Mouse (Mus musculus) bone marrow macrophage, adult 2 months (primary cell): ENCODE results near the gene Exoc7. TPM values are rescaled to one million over a fixed set of nuclear protein-coding genes. Genes with fewer than 3 reads are reported as not detected.

Experiments used
- H3K27ac ChIP-seq: 2 replicates; pipeline ENCODE4 v1.5.1; 2012; ENCODE audit warnings: low read depth, low read length; ENCODE audit not compliant: insufficient read depth
- H3K4me1 ChIP-seq: 2 replicates; pipeline ENCODE4 v1.6.1; 2012; ENCODE audit warnings: low read length; ENCODE audit not compliant: control insufficient read depth, insufficient read depth
- H3K4me3 ChIP-seq: 2 replicates; pipeline ENCODE4 v1.5.1; 2012; ENCODE audit warnings: mild to moderate bottlenecking, low read length, moderate library complexity; ENCODE audit not compliant: insufficient read depth
- CTCF ChIP-seq: IDR thresholded peaks from 2 replicates; pipeline ENCODE4 v1.5.1; 2012; ENCODE audit warnings: low read depth, mild to moderate bottlenecking, low read length, moderate library complexity
- POLR2A ChIP-seq: IDR thresholded peaks from 2 replicates; pipeline ENCODE4 v1.6.1; 2012; ENCODE audit warnings: mild to moderate bottlenecking, low read depth, low read length, borderline replicate concordance
- polyA plus RNA-seq: library from polyadenylated mRNA; stranded (reverse); fragments of >200 nt; gene quantifications from 2 replicates; pipeline ENCODE4 v1.2.4, GENCODE M21; 2012; ENCODE audit not compliant: missing spikeins, insufficient read depth, insufficient read length

Exoc7 gene
- polyA plus RNA-seq, 1 experiment, result 88.2 TPM

- TF ChIP-seq CTCF (no peak), POLR2A (no peak)
- Histone ChIP-seq H3K27ac (no peak overlapping the region), H3K4me3 (no peak overlapping the region), H3K4me1 (no peaks in the 10 kb centered on the region)
Observed at GRCm38 (mm10) chr11:116296191-116296734, 10.8 kb downstream of the Exoc7 start.

DNA sequence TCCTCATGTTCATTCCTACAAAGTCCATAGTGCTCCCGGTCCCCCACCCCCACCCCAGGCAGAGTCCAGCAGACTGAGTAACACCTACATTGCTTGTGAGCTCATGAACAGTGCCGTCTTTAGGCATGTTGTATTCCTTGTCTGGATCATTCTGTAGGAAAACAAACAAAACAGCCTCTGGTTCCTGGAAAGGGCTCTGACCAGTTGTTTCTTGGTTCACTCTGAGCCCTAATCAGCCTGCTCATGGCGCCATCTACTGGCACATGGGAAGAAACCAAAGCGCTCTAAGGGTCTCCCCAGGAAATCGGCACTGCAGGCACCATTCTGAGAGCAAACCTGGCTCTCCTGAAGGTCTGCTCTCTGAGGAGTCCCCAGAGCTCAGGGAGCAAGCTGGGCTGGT, 12.7 kb downstream of the Exoc7 start:
- no peak overlapping the region for H3K27ac ChIP-seq
- no peaks in the 10 kb centered on the region for H3K4me1 ChIP-seq
- H3K4me3 ChIP-seq, result no peak overlapping the region
- peak; percentile 67 for TF ChIP-seq CTCF
- no peak for TF ChIP-seq POLR2A

DNA sequence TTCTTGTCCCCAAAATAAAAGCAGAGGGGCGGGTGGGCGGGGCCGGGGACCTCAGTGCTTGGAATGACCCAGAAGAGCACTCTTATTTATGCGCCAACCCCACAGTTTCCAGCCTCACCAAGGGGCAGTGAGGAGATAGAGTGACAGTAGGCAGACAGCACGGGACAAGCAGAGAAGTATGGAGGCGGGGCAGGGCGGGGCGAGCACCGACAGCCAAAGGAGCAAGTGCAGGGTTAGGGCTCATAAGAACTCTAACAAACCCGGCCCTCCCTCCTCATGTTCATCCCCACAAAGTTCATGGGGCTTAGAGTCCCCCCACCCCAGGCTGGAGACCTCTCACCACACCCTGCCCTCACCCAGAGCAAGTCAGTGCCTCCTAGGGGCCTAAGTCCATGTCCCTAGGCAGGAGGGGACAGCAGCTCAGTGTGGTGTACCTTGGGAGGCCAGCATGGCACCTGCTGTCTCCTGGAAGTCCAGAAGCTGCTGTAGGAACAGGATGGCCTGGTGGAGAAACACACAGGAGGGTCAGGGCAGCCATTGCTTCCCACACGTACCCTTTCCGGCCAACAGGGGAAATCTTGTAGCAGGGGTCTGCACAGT, 13.4 kb downstream of the Exoc7 start:
- no peaks in the 10 kb centered on the region for H3K4me1 ChIP-seq
- no peak for TF ChIP-seq CTCF
- no peak for TF ChIP-seq POLR2A
- no peak overlapping the region for H3K4me3 ChIP-seq
- H3K27ac ChIP-seq, result no peak overlapping the region

DNA sequence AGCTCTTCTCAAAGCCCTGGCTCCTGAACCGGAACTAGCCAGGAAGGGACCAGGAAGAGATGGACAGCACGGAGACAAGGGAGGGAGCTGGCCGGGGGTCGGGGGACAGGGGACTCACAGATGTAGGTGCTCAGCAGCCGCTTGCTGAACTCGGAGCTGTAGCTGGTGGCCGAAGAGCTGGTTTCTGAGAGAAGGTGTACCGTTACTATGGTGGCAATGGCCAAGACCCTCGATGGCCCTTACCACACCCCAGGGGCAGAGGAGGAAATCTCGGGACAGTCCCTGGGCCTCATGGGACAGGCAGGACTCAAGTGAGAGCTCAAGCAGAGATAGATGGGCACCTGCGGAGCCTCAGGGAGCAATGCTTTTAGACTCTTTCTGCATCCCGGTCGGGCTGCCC, 14.6 kb downstream of the Exoc7 start:
- TF ChIP-seq CTCF, result no peak
- no peak for TF ChIP-seq POLR2A
- Histone ChIP-seq H3K4me1 (no peaks in the 10 kb centered on the region), H3K4me3 (no peak overlapping the region), H3K27ac (no peak overlapping the region)

DNA sequence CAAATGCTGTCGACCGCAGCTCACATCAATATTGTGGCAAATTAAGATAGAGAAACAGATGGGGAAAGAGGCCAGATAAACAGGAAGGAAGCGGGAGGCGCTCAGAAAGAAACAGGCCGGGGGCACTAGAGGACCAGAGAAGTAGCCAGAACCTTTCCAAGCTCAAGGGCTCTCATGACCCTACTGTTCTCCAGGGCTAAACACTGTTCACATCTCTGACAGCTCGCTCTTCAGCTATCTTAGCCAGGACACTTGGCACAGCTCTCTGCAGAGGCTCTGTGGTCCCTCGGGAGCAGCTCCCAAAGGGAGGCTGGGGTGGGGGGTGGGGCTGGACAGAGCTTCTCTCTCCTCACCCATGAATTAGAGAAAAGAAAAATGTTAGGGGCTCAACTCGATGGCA, 16.5 kb downstream of the Exoc7 start:
- H3K27ac ChIP-seq, result no peak overlapping the region
- no peak overlapping the region for H3K4me3 ChIP-seq
- H3K4me1 ChIP-seq, result no peaks in the 10 kb centered on the region
- TF ChIP-seq CTCF (no peak), POLR2A (no peak)

GRCm38 (mm10) chr11:116287351-116287750, 19.7 kb downstream of the Exoc7 start:
- Histone ChIP-seq H3K4me3 (no peak overlapping the region), H3K4me1 (no peaks in the 10 kb centered on the region), H3K27ac (no peak overlapping the region)
- TF ChIP-seq POLR2A (no peak), CTCF (no peak)

- H3K4me1 ChIP-seq, result peaks cover 9% of the 10 kb centered on the region; the same call in 1 of the 2 replicates
- H3K4me3 ChIP-seq, result no peak overlapping the region
- TF ChIP-seq CTCF (no peak), POLR2A (no peak)
- no peak overlapping the region for H3K27ac ChIP-seq
Observed at GRCm38 (mm10) chr11:116285770-116286191, 21.3 kb downstream of the Exoc7 start.

DNA sequence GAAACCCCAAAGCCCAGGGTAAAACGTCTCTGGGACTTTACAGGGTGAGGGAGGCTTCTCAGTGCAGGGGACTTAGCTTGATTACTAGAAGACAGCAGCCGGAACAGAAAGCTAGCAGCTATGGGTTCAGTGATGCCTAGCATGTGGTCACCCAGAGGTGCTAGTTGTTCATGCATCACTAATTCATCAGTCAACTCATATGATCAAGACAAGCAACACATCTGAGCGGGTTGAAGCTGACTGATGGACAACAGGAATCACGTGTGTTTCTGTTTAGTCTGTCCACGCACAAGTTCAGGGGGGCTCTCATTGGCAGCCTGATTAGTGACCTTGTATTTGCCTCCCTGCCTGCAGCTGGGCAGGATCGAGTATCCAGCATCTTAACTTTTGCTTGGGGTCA, 23.1 kb downstream of the Exoc7 start:
- TF ChIP-seq POLR2A (no peak), CTCF (no peak)
- Histone ChIP-seq H3K27ac (no peak overlapping the region), H3K4me3 (no peak overlapping the region), H3K4me1 (peaks cover 9% of the 10 kb centered on the region; the same call in 1 of the 2 replicates)

DNA sequence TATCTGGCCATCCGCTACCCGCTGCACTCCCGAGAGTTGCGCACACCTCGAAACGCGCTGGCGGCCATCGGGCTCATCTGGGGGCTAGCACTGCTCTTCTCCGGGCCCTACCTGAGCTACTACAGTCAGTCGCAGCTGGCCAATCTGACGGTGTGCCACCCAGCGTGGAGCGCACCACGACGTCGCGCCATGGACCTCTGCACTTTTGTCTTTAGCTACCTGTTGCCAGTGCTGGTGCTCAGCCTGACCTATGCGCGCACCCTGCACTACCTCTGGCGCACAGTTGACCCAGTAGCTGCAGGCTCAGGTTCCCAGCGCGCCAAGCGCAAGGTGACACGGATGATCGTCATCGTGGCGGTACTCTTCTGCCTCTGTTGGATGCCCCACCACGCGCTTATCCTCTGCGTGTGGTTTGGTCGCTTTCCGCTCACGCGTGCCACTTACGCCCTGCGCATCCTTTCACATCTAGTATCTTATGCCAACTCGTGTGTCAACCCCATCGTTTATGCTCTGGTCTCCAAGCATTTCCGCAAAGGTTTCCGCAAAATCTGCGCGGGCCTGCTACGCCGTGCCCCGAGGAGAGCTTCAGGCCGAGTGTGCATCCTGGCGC, 24.0 kb downstream of the Exoc7 start:
- TF ChIP-seq POLR2A (no peak), CTCF (no peak)
- Histone ChIP-seq H3K4me3 (no peak overlapping the region), H3K27ac (no peak overlapping the region), H3K4me1 (peaks cover 9% of the 10 kb centered on the region; the same call in 1 of the 2 replicates)

DNA sequence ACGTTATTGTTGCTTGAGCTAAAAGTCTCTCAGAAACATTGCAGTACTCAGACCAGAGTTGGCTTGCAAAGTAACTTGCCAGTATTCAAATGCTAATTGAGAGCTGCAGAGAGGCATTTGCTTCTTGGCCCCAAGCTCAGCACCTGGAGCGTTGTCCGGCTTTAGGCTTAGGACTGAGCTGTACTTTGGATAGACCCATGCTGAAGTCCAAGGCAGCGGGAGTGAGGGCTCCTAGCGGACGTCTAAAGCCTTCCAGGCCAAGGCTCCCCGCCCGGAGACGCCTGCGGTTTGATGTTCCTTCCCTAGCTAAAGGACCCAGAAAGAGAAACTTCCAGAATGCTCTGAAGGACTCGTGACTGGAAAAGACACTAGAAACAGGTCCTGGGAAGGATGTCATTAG, 24.9 kb downstream of the Exoc7 start:
- H3K4me1 ChIP-seq, result peaks cover 9% of the 10 kb centered on the region; the same call in 1 of the 2 replicates
- H3K4me3 ChIP-seq, result peak overlapping the region; percentile 42
- TF ChIP-seq CTCF, result no peak
- no peak overlapping the region for H3K27ac ChIP-seq
